Mouse (Mus musculus): ENCODE data around the gene 1700013H16Rik. TPM values are rescaled to one million over a fixed set of nuclear protein-coding genes. Genes with fewer than 3 reads are reported as not detected.

The 1700013H16Rik gene
- polyA plus RNA-seq, 1 experiment, result not detected

DNA sequence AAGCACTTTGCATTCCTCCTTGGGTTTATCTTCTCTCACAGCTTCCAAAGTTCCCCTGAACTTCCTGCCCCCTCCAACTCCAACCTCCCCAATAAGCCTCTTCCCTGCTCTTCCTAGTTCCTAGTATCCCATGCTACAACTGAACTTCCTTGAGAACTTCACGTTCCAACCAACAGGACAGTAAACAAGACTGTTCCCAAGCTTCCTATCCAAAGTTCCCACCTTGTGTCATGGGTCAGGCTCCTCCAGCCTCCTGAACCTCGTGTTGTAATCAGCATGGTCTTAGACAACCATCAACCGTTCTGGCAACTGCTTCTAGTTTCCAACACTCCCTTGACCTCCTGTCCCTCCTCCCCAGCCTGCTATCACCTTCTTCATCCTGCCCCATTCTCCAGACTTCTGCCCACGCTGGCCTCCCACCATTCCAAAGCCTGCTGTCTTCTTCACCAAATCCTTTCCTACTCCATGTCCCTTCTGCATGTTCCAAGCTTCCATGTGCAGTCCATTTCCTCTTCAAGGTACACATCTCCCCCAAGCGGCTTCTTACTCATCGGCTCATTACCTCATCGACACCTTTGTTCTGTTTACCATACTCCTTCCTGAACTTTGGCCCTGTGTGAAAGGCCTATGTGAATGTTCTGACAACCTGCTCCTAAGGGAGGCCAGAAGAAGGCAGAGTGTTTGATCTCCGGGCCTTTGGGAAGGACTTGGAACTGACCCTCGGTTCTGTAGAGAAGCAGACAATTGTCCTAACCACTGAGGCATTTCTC, 63.4 kb downstream of the 1700013H16Rik start:
- TF ChIP-seq FOSL1 (IDR thresholded peaks at IDR 0.05; ENCODE audit: insufficient read depth, low read length, poor library complexity, severe bottlenecking) (no peak), MAX (IDR thresholded peaks at IDR 0.05) (no peak), CTCF (IDR thresholded peaks at IDR 0.05; ENCODE audit: control insufficient read depth, insufficient read depth, insufficient read length) (no peak), CEBPB (IDR thresholded peaks at IDR 0.05; ENCODE audit: low read depth) (no peak), MYOD1 (IDR thresholded peaks at IDR 0.05; ENCODE audit: control insufficient read depth, insufficient read length, low read depth) (no peak), USF1 (IDR thresholded peaks at IDR 0.05; ENCODE audit: low read depth) (no peak), MYOG (IDR thresholded peaks at IDR 0.05; ENCODE audit: control insufficient read depth, extremely low read depth, insufficient read length) (no peak)
- Histone ChIP-seq H3K79me3 (ENCODE audit: low read depth) (no peaks in the 10 kb centered on the region), H3K4me3 (ENCODE audit: insufficient read depth, poor library complexity, severe bottlenecking) (no peak overlapping the region), H3K79me2 (ENCODE audit: control insufficient read depth, insufficient read depth) (no peaks in the 10 kb centered on the region), H3ac (ENCODE audit: control insufficient read depth, insufficient read length, low read depth) (no peak overlapping the region), H3K27me3 (ENCODE audit: control insufficient read depth, insufficient read depth, insufficient read length) (peaks cover 4% of the 10 kb centered on the region), H3K36me3 (ENCODE audit: control insufficient read depth, insufficient read depth) (no peaks in the 10 kb centered on the region)

DNA sequence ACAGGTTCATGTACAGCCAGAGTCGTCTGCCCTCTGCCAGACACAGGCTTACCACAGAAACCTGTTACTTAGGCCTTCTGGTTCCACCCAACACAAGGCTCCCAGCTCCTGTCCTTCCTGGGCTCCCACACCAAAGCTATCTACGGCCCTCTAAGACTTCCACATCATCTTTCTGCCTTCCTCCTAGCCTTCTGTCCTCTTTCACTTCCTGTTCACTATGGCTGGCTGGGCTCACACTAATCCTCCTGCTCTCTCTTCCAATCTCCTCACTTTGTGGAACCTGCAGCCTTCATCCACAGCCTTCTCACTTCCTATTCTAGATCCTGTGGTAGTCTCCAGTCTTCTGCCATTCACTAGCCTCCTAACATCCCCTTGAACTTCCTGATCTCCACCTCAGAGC, 64.5 kb downstream of the 1700013H16Rik start:
- Histone ChIP-seq H3K4me3 (ENCODE audit: insufficient read depth, poor library complexity, severe bottlenecking) (no peak overlapping the region), H3ac (ENCODE audit: control insufficient read depth, insufficient read length, low read depth) (no peak overlapping the region), H3K79me3 (ENCODE audit: low read depth) (no peaks in the 10 kb centered on the region), H3K79me2 (ENCODE audit: control insufficient read depth, insufficient read depth) (no peaks in the 10 kb centered on the region), H3K27me3 (ENCODE audit: control insufficient read depth, insufficient read depth, insufficient read length) (peaks cover 4% of the 10 kb centered on the region), H3K36me3 (ENCODE audit: control insufficient read depth, insufficient read depth) (no peaks in the 10 kb centered on the region)
- TF ChIP-seq CTCF (IDR thresholded peaks at IDR 0.05; ENCODE audit: control insufficient read depth, insufficient read depth, insufficient read length) (no peak), MYOG (IDR thresholded peaks at IDR 0.05; ENCODE audit: control insufficient read depth, extremely low read depth, insufficient read length) (no peak), MAX (IDR thresholded peaks at IDR 0.05) (no peak), FOSL1 (IDR thresholded peaks at IDR 0.05; ENCODE audit: insufficient read depth, low read length, poor library complexity, severe bottlenecking) (no peak), CEBPB (IDR thresholded peaks at IDR 0.05; ENCODE audit: low read depth) (no peak), USF1 (IDR thresholded peaks at IDR 0.05; ENCODE audit: low read depth) (no peak), MYOD1 (IDR thresholded peaks at IDR 0.05; ENCODE audit: control insufficient read depth, insufficient read length, low read depth) (no peak)

Other genes starting within 250 kb of the 1700013H16Rik start
- gene Rtl8c, start 149.8 kb downstream of the 1700013H16Rik start, polyA plus RNA-seq (2012; fragmentation: generic; extraction: Trizol), result 3.2 TPM
- not detected for gene Gm14597, start 148.9 kb downstream of the 1700013H16Rik start, polyA plus RNA-seq (2012; fragmentation: generic; extraction: Trizol)
- gene Rtl8a, start 114.1 kb downstream of the 1700013H16Rik start, polyA plus RNA-seq (2012; fragmentation: generic; extraction: Trizol), result 45.6 TPM
- gene Rtl8b, start 87.4 kb downstream of the 1700013H16Rik start, polyA plus RNA-seq (2012; fragmentation: generic; extraction: Trizol), result 53.4 TPM
- 0.14 TPM for gene 4930502E18Rik, start 33.0 kb downstream of the 1700013H16Rik start, polyA plus RNA-seq (2012; fragmentation: generic; extraction: Trizol)
- gene Zfp36l3, start 18.6 kb upstream of the 1700013H16Rik start, polyA plus RNA-seq (2012; fragmentation: generic; extraction: Trizol), result 0.04 TPM
- gene Xlr, start 39.9 kb upstream of the 1700013H16Rik start, polyA plus RNA-seq (2012; fragmentation: generic; extraction: Trizol), result 29.1 TPM

Data from C2C12 (cell line).